Mouse (Mus musculus) liver, embryonic 14.5 days (tissue): ENCODE measurements around the gene Edaradd. TPM values are rescaled to one million over a fixed set of nuclear protein-coding genes. Genes with fewer than 3 reads are reported as not detected.

Source experiments
- ATAC-seq: fragments of 200-750 bp; cut with Nextera tagmentation; 2 replicates; pipeline ENCODE4 v1.8.0; 2017; ENCODE audit warnings: moderate number of reproducible peaks, mild to moderate bottlenecking, moderate library complexity; ENCODE audit not compliant: insufficient read depth
- DNase-seq, 3 experiments: peaks; one replicate each; pipeline ENCODE4 v3.0.0-alpha.2; 2012 to 2013; ENCODE audit warnings: low read depth in 3 of 3, low spot score in 3 of 3
- H3K27ac ChIP-seq: fragments of 300-500 bp; sonication (generic); 2 replicates; pipeline ENCODE4 v1.5.1; 2014; ENCODE audit warnings: moderate library complexity, mild to moderate bottlenecking, control low read depth, inconsistent platforms
- H3K27me3 ChIP-seq: fragments of 300-500 bp; sonication (generic); 2 replicates; pipeline ENCODE4 v1.6.1; 2014; ENCODE audit warnings: mild to moderate bottlenecking, low read length, moderate library complexity; ENCODE audit not compliant: control insufficient read depth, insufficient read depth
- H3K36me3 ChIP-seq: fragments of 300-500 bp; sonication (generic); replicated peaks from 2 replicates; pipeline ENCODE4 v1.6.1; 2014; ENCODE audit warnings: low read depth; ENCODE audit not compliant: control insufficient read depth, insufficient read depth
- H3K4me1 ChIP-seq, 2 experiments: fragments of 200-500 bp in 1 of 2; fragments of 300-500 bp in 1 of 2; sonication (generic) in 1 of 2; replicated peaks; 2 replicates each; pipeline ENCODE4 v1.6.1; 2012 to 2014; ENCODE audit warnings: antibody characterized with exemption in 1 of 2, inconsistent platforms in 1 of 2, low read length in 1 of 2; ENCODE audit not compliant: control insufficient read depth in 2 of 2, insufficient read depth in 2 of 2
- H3K4me2 ChIP-seq: fragments of 300-500 bp; sonication (generic); 2 replicates; pipeline ENCODE4 v1.6.1; 2014; ENCODE audit warnings: low read depth, mild to moderate bottlenecking, control low read depth, moderate library complexity
- H3K4me3 ChIP-seq, 2 experiments: fragments of 200-500 bp in 1 of 2; fragments of 300-500 bp in 1 of 2; sonication (generic) in 1 of 2; 2 replicates each; pipeline ENCODE4 v1.5.1; 2012 to 2014; ENCODE audit warnings: low read depth in 2 of 2, low read length in 2 of 2, mild to moderate bottlenecking in 2 of 2, control low read depth in 1 of 2, inconsistent platforms in 1 of 2, moderate library complexity in 1 of 2; ENCODE audit not compliant: insufficient read depth in 1 of 2
- H3K9ac ChIP-seq: fragments of 300-500 bp; sonication (generic); replicated peaks from 2 replicates; pipeline ENCODE4 v1.6.1; 2014; ENCODE audit warnings: mild to moderate bottlenecking, control low read depth, moderate library complexity
- H3K9me3 ChIP-seq: fragments of 300-500 bp; sonication (generic); 2 replicates; pipeline ENCODE4 v1.6.1; 2016; ENCODE audit warnings: low read length, mixed read lengths; ENCODE audit not compliant: control insufficient read depth
- CTCF ChIP-seq: IDR thresholded peaks from 2 replicates; pipeline ENCODE4 v1.5.1; 2016; ENCODE audit warnings: antibody characterized with exemption, low read depth, control low read depth
- EP300 ChIP-seq: IDR thresholded peaks from 2 replicates; pipeline ENCODE4 v1.6.1; 2016; ENCODE audit warnings: antibody characterized with exemption, low read depth
- WGBS: fragments of 180-500 bp; shearing (Covaris S2); extraction: QIAGEN DNeasy Blood & Tissue Kit; methylation state at CpG from one replicate; pipeline ENCODE4 v1.1.7; 2014; ENCODE audit not compliant: insufficient replicate concordance; 5-methylcytosine and 5-hydroxymethylcytosine counted together
- polyA plus RNA-seq, 2 experiments: library from polyadenylated mRNA; depleted of rRNA in 1 of 2; stranded (reverse) in 1 of 2; unstranded in 1 of 2; fragments of >200 nt; fragmentation: Nextera tagmentation in 1 of 2; extraction: Ambion mirVana in 1 of 2; gene quantifications; 2 replicates each; pipeline versions ENCODE4 v1.2.1 to v1.2.3; 2012 to 2014

The Edaradd gene
- polyA plus RNA-seq, 2 experiments, result 0.04 to 0.05 TPM

GRCm38 (mm10) chr13:12492515-12492914, 27.7 kb downstream of the Edaradd start:
- no peak for ATAC-seq

GRCm38 (mm10) chr13:12485640-12486039, 34.6 kb downstream of the Edaradd start:
- ATAC-seq (no peak), DNase-seq (no peak)
- Histone ChIP-seq H3K9ac (no peak overlapping the region), H3K4me1 (no peaks in the 10 kb centered on the region), H3K27me3 (no peaks in the 10 kb centered on the region), H3K4me2 (no peak overlapping the region), H3K9me3 (no peaks in the 10 kb centered on the region), H3K36me3 (no peaks in the 10 kb centered on the region), H3K27ac (no peak overlapping the region), H3K4me3 (no peak overlapping the region)
- WGBS, result 70% methylated on average over 7 of the region's 7 CpGs
- TF ChIP-seq EP300 (no peak), CTCF (no peak)

More at GRCm38 (mm10) chr13:12492515-12492914, 27.7 kb downstream of the Edaradd start:
- no peak for DNase-seq
- Histone ChIP-seq H3K4me3 (no peak overlapping the region), H3K9me3 (no peaks in the 10 kb centered on the region), H3K27me3 (no peaks in the 10 kb centered on the region), H3K27ac (no peak overlapping the region), H3K4me1 (no peaks in the 10 kb centered on the region), H3K9ac (no peak overlapping the region), H3K4me2 (no peak overlapping the region), H3K36me3 (no peaks in the 10 kb centered on the region)
- TF ChIP-seq EP300, result no peak
- TF ChIP-seq CTCF, result no peak
- WGBS, result 50% methylated on average over 3 of the region's 3 CpGs

GRCm38 (mm10) chr13:12485197-12485596, 35.0 kb downstream of the Edaradd start:
- Histone ChIP-seq H3K27me3 (no peaks in the 10 kb centered on the region), H3K4me3 (no peak overlapping the region), H3K9ac (no peak overlapping the region), H3K9me3 (no peaks in the 10 kb centered on the region), H3K4me1 (no peaks in the 10 kb centered on the region), H3K4me2 (no peak overlapping the region), H3K27ac (no peak overlapping the region), H3K36me3 (no peaks in the 10 kb centered on the region)
- DNase-seq, result no peak
- WGBS, result 51% methylated on average over 2 of the region's 2 CpGs
- TF ChIP-seq EP300 (no peak), CTCF (no peak)
- ATAC-seq, result no peak

- TF ChIP-seq EP300 (no peak), CTCF (no peak)
- no peak for ATAC-seq
Measured at GRCm38 (mm10) chr13:12479802-12480201, 40.4 kb downstream of the Edaradd start.

GRCm38 (mm10) chr13:12478301-12478700, 41.9 kb downstream of the Edaradd start:
- no peak overlapping the region for H3K27ac ChIP-seq
- ATAC-seq, result no peak
- no peak overlapping the region for H3K9ac ChIP-seq
- H3K4me1 ChIP-seq, result peaks cover 0 to 3% of the 10 kb centered on the region in 2 experiments; a peak in 1 of 4 replicates
- H3K4me2 ChIP-seq, result no peak overlapping the region
- DNase-seq, result no peak
- H3K9me3 ChIP-seq, result no peaks in the 10 kb centered on the region
- no peak overlapping the region for H3K4me3 ChIP-seq
- H3K27me3 ChIP-seq, result no peaks in the 10 kb centered on the region
- TF ChIP-seq CTCF, result no peak
- TF ChIP-seq EP300, result no peak
- no peaks in the 10 kb centered on the region for H3K36me3 ChIP-seq
- 70% methylated on average over 15 of the region's 15 CpGs for WGBS

More at GRCm38 (mm10) chr13:12479802-12480201, 40.4 kb downstream of the Edaradd start:
- WGBS, result 73% methylated on average over 6 of the region's 6 CpGs
- H3K9ac ChIP-seq, result no peak overlapping the region
- no peak overlapping the region for H3K27ac ChIP-seq
- H3K36me3 ChIP-seq, result no peaks in the 10 kb centered on the region
- H3K27me3 ChIP-seq, result no peaks in the 10 kb centered on the region
- DNase-seq, result no peak
- H3K4me1 ChIP-seq, result peaks cover 0 to 3% of the 10 kb centered on the region in 2 experiments; a peak in 1 of 4 replicates
- H3K4me2 ChIP-seq, result no peak overlapping the region
- H3K9me3 ChIP-seq, result no peaks in the 10 kb centered on the region
- no peak overlapping the region for H3K4me3 ChIP-seq
